Mouse (Mus musculus) midbrain, embryonic 11.5 days (tissue): ENCODE measurements around the gene Magi3. TPM values are rescaled to one million over a fixed set of nuclear protein-coding genes. Genes with fewer than 3 reads are reported as not detected.

Experiments
- ATAC-seq: fragments of 200-750 bp; cut with Nextera tagmentation; 2 replicates; pipeline ENCODE4 v1.8.0; 2017; ENCODE audit warnings: moderate TSS enrichment, moderate library complexity; ENCODE audit not compliant: low FRiP score
- DNase-seq: peaks from one replicate; pipeline ENCODE4 v3.0.0; 2015; ENCODE audit warnings: low spot score; ENCODE audit errors: missing footprints
- H3K27ac ChIP-seq: fragments of 300-500 bp; sonication (generic); 2 replicates; pipeline ENCODE4 v1.5.1; 2014; ENCODE audit warnings: low read depth, low read length
- H3K27me3 ChIP-seq: fragments of 300-500 bp; sonication (generic); 2 replicates; pipeline ENCODE4 v1.6.1; 2014; ENCODE audit warnings: mild to moderate bottlenecking, low read length, moderate library complexity, mixed read lengths; ENCODE audit not compliant: control insufficient read depth, insufficient read depth
- H3K36me3 ChIP-seq: fragments of 300-500 bp; sonication (generic); 2 replicates; pipeline ENCODE4 v1.6.1; 2014; ENCODE audit warnings: mild to moderate bottlenecking, low read length, moderate library complexity, mixed read lengths; ENCODE audit not compliant: control insufficient read depth, insufficient read depth
- H3K4me1 ChIP-seq: fragments of 300-500 bp; sonication (generic); 2 replicates; pipeline ENCODE4 v1.6.1; 2014; ENCODE audit warnings: low read length; ENCODE audit not compliant: control insufficient read depth, insufficient read depth
- H3K4me2 ChIP-seq: fragments of 300-500 bp; sonication (generic); 2 replicates; pipeline ENCODE4 v1.6.1; 2014; ENCODE audit warnings: mild to moderate bottlenecking, moderate library complexity
- H3K4me3 ChIP-seq: fragments of 300-500 bp; sonication (generic); 2 replicates; pipeline ENCODE4 v1.5.1; 2014; ENCODE audit warnings: low read depth, low read length
- H3K9ac ChIP-seq: fragments of 300-500 bp; sonication (generic); 2 replicates; pipeline ENCODE4 v1.6.1; 2014; ENCODE audit warnings: low read length
- H3K9me3 ChIP-seq: fragments of 300-500 bp; sonication (generic); 2 replicates; pipeline ENCODE4 v1.6.1; 2016; ENCODE audit warnings: low read length; ENCODE audit not compliant: control insufficient read depth
- WGBS: fragments of 180-500 bp; shearing (Covaris S2); extraction: QIAGEN DNeasy Blood & Tissue Kit; methylation state at CpG from one replicate; pipeline ENCODE4 v1.1.7; 2014; 5-methylcytosine and 5-hydroxymethylcytosine counted together
- polyA plus RNA-seq: library from polyadenylated mRNA; unstranded; fragments of >200 nt; fragmentation: Nextera tagmentation; extraction: Ambion mirVana; gene quantifications from 2 replicates; pipeline ENCODE4 v1.2.1, GENCODE M21; 2014

The Magi3 gene
- polyA plus RNA-seq, 1 experiment from 2014 or later: 4.2 TPM

GRCm38 (mm10) chr3:103998724-103999123 lies 221.4 kb downstream of the Magi3 start:
- peaks cover 9% of the 10 kb centered on the region for H3K36me3 ChIP-seq
- H3K4me2 ChIP-seq: no peak overlapping the region
- H3K27me3 ChIP-seq: no peaks in the 10 kb centered on the region
- H3K9me3 ChIP-seq: no peaks in the 10 kb centered on the region
- no peaks in the 10 kb centered on the region for H3K4me1 ChIP-seq
- no peak overlapping the region for H3K27ac ChIP-seq
- H3K9ac ChIP-seq: no peak overlapping the region
- DNase-seq (no peak), ATAC-seq (no peak)
- WGBS: 93% methylated on average over 4 of the region's 4 CpGs
- H3K4me3 ChIP-seq: no peak overlapping the region

GRCm38 (mm10) chr3:103991271-103991670 lies 228.9 kb downstream of the Magi3 start:
- no peaks in the 10 kb centered on the region for H3K27me3 ChIP-seq
- no peaks in the 10 kb centered on the region for H3K9me3 ChIP-seq
- no peaks in the 10 kb centered on the region for H3K4me1 ChIP-seq
- DNase-seq: no peak
- 95% methylated on average over 3 of the region's 3 CpGs for WGBS
- H3K9ac ChIP-seq: no peak overlapping the region
- no peak overlapping the region for H3K4me2 ChIP-seq
- no peak overlapping the region for H3K4me3 ChIP-seq
- no peak for ATAC-seq
- peaks cover 15% of the 10 kb centered on the region; the same call in 1 of the 2 replicates for H3K36me3 ChIP-seq
- no peak overlapping the region for H3K27ac ChIP-seq

- no peaks in the 10 kb centered on the region for H3K4me1 ChIP-seq
- H3K4me2 ChIP-seq: no peak overlapping the region
- ATAC-seq (no peak), DNase-seq (no peak)
- no peak overlapping the region for H3K4me3 ChIP-seq
- H3K27me3 ChIP-seq: no peaks in the 10 kb centered on the region
- WGBS: 91% methylated on average over 4 of the region's 4 CpGs
- no peak overlapping the region for H3K9ac ChIP-seq
- peaks cover 11% of the 10 kb centered on the region; the same call in 1 of the 2 replicates for H3K36me3 ChIP-seq
- no peaks in the 10 kb centered on the region for H3K9me3 ChIP-seq
- no peak overlapping the region for H3K27ac ChIP-seq
Observed at GRCm38 (mm10) chr3:103989352-103989751, 230.8 kb downstream of the Magi3 start.

- H3K27ac ChIP-seq: no peak overlapping the region
- 66% methylated on average over 5 of the region's 5 CpGs for WGBS
- H3K4me3 ChIP-seq: no peak overlapping the region
- H3K27me3 ChIP-seq: no peaks in the 10 kb centered on the region
- no peak overlapping the region for H3K9ac ChIP-seq
- DNase-seq: no peak
- H3K4me1 ChIP-seq: no peaks in the 10 kb centered on the region
- H3K36me3 ChIP-seq: peaks cover 11% of the 10 kb centered on the region; the same call in 1 of the 2 replicates
- H3K4me2 ChIP-seq: no peak overlapping the region
- ATAC-seq: no peak
- H3K9me3 ChIP-seq: no peaks in the 10 kb centered on the region
Observed at GRCm38 (mm10) chr3:103987831-103988432, 232.2 kb downstream of the Magi3 start.

GRCm38 (mm10) chr3:103985194-103985593 lies 235.0 kb downstream of the Magi3 start:
- Histone ChIP-seq H3K4me1 (no peaks in the 10 kb centered on the region), H3K4me3 (no peak overlapping the region), H3K36me3 (peaks cover under 1% of the 10 kb centered on the region; the same call in 1 of the 2 replicates), H3K9ac (no peak overlapping the region), H3K27ac (no peak overlapping the region), H3K4me2 (no peak overlapping the region), H3K27me3 (no peaks in the 10 kb centered on the region), H3K9me3 (no peaks in the 10 kb centered on the region)
- DNase-seq (no peak), ATAC-seq (no peak)
- 94% methylated on average over 2 of the region's 2 CpGs for WGBS

GRCm38 (mm10) chr3:103984556-103984955 lies 235.6 kb downstream of the Magi3 start:
- Histone ChIP-seq H3K9ac (no peak overlapping the region), H3K4me3 (no peak overlapping the region), H3K27ac (no peak overlapping the region), H3K4me2 (no peak overlapping the region), H3K9me3 (no peaks in the 10 kb centered on the region), H3K36me3 (no peaks in the 10 kb centered on the region), H3K27me3 (no peaks in the 10 kb centered on the region), H3K4me1 (no peaks in the 10 kb centered on the region)
- WGBS: 74% methylated on average over 4 of the region's 4 CpGs
- ATAC-seq (no peak), DNase-seq (no peak)

GRCm38 (mm10) chr3:103971157-103971556 lies 249.0 kb downstream of the Magi3 start:
- no peak overlapping the region for H3K4me3 ChIP-seq
- peaks cover 9% of the 10 kb centered on the region for H3K4me1 ChIP-seq
- 94% methylated on average over 2 of the region's 2 CpGs for WGBS
- H3K9me3 ChIP-seq: no peaks in the 10 kb centered on the region
- DNase-seq (no peak), ATAC-seq (no peak)
- no peaks in the 10 kb centered on the region for H3K36me3 ChIP-seq
- no peak overlapping the region for H3K27ac ChIP-seq
- no peak overlapping the region for H3K4me2 ChIP-seq
- no peak overlapping the region for H3K9ac ChIP-seq
- H3K27me3 ChIP-seq: no peaks in the 10 kb centered on the region

- DNase-seq: peak; percentile 97
- Histone ChIP-seq H3K27ac (peak overlapping the region; percentile 97), H3K4me2 (peak overlapping the region; percentile 57), H3K4me1 (peaks cover 9% of the 10 kb centered on the region), H3K4me3 (peak overlapping the region; percentile 84), H3K9ac (peak overlapping the region; percentile 93), H3K27me3 (no peaks in the 10 kb centered on the region), H3K36me3 (no peaks in the 10 kb centered on the region), H3K9me3 (no peaks in the 10 kb centered on the region)
- under 1% methylated on average over 24 of the region's 24 CpGs for WGBS
- peak; percentile 88 for ATAC-seq
Observed at GRCm38 (mm10) chr3:103968701-103969100, 251.5 kb downstream of the Magi3 start.

- Histone ChIP-seq H3K4me1 (peaks cover 9% of the 10 kb centered on the region), H3K9ac (peak within 1 kb of the TSS; percentile 93), H3K9me3 (no peaks in the 10 kb centered on the region), H3K27ac (peak within 1 kb of the TSS; percentile 97), H3K4me2 (peak within 1 kb of the TSS; percentile 57), H3K36me3 (no peaks in the 10 kb centered on the region), H3K4me3 (peak within 1 kb of the TSS; percentile 84), H3K27me3 (no peaks in the 10 kb centered on the region)
- ATAC-seq: peak; percentile 99
- peak; percentile 99 for DNase-seq
- under 1% methylated on average over 69 of the region's 70 CpGs for WGBS
Observed at GRCm38 (mm10) chr3:103967861-103968691, 252.1 kb downstream of the Magi3 start, which contains the start of gene Phtf1. Gene Phtf1, plus strand, starts transcription at chr3:103968110.
